Mouse (Mus musculus) embryonic facial prominence, embryonic 11.5 days (tissue): ENCODE data around the gene Il1rl1. TPM values are rescaled to one million over a fixed set of nuclear protein-coding genes. Genes with fewer than 3 reads are reported as not detected.

Source experiments
- polyA plus RNA-seq: library from polyadenylated mRNA; unstranded; fragments of >200 nt; fragmentation: Nextera tagmentation; extraction: Ambion mirVana; gene quantifications from 2 replicates; pipeline ENCODE4 v1.2.1, GENCODE M21; 2014

Gene Il1rl1
- polyA plus RNA-seq, 1 experiment from 2014 or later: not detected

Other genes with a start within 250 kb of the Il1rl1 start
- gene Il1r1, start 204.5 kb upstream of the Il1rl1 start, polyA plus RNA-seq: 1.00 and 1.8 TPM in 2 replicates
- gene Il1rl2, start 105.0 kb upstream of the Il1rl1 start, polyA plus RNA-seq: 3.2 TPM in 2 replicates
- gene Il18r1, start 36.0 kb downstream of the Il1rl1 start, polyA plus RNA-seq: not detected in 2 replicates
- gene Il18rap, start 85.8 kb downstream of the Il1rl1 start, polyA plus RNA-seq: 0.14 and 0.29 TPM in 2 replicates
- not detected in 2 replicates for gene Slc9a4, start 150.5 kb downstream of the Il1rl1 start, polyA plus RNA-seq